Mouse (Mus musculus): ENCODE data around the gene Wdr76. TPM values are rescaled to one million over a fixed set of nuclear protein-coding genes. Genes with fewer than 3 reads are reported as not detected.
"Not testable (repeated sequence)": the region's sequence is repeated elsewhere in the genome, so short reads cannot be mapped to it uniquely, and the experiment has no call there.

The Wdr76 gene
- 7.6 and 8.9 TPM in 2 replicates for polyA plus RNA-seq (2015; fragmentation: Nextera tagmentation; extraction: Ambion mirVana)

DNA sequence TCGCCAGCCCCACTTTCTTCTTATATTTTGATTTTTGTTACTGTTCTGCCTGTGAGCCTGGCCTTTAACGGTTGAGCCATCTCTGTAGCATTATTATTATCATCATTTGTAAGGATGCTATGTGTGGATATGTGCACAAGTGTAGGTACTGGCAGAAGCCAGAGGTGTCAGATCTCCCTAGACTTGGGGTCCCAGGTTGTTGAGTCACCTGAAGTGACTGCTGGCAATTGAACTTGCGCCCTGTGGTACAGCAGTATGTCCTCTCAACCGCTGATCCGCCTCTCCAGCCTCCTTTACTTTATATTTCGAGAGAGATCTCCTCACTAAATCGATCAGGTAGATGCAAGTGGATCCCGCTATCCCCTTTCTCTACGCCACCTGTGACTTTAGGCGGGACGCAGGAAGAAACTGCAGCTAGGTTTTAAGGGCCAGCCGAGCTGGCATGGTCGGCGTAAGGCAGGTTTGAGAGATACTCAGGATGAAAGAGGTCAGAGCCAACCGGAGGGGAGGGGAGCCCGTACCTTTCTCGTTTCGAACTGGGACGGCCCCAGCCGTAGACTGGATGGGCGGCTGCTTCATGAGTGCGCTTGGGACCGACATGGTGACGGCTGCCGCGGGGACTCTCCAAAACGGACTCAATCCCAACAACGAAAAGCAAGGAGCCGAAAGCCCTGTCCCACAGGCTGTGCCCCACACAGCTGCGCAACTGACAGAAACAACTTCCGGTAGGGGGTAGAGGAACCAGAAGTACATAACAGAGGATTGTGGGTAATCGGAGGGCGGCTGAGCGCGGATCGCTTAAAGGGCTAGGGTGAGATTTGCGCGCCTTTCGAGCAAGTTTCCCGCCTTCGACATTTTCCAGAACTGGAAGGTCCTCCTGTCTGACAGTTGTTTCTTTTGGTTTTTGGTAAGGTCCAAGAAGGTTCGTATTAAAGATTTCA is at the start of gene Wdr76, which contains the start of gene Mfap1a:
Gene Wdr76, plus strand, starts transcription at position 782 of the 941 bp plus-strand sequence.
Gene Mfap1a, minus strand, starts transcription at position 724 of the 941 bp plus-strand sequence.
- WGBS = 5% methylated on average over 42 of the region's 42 CpGs
- H3K27ac ChIP-seq, H3K27me3 ChIP-seq, H3K36me3 ChIP-seq, H3K9me3 ChIP-seq: not testable (repeated sequence)
- H3K4me1 ChIP-seq = peaks cover 18% of the 10 kb centered on the region
- H3K4me3 ChIP-seq = peak within 1 kb of the TSS; percentile 61
- H3K4me2 ChIP-seq = peak within 1 kb of the TSS; percentile 75
- peak; percentile 87 for ATAC-seq (ENCODE audit: insufficient number of reproducible peaks, insufficient read depth, low FRiP score, low TSS enrichment, low read depth)
- H3K9ac ChIP-seq = peak within 1 kb of the TSS; percentile 76

DNA sequence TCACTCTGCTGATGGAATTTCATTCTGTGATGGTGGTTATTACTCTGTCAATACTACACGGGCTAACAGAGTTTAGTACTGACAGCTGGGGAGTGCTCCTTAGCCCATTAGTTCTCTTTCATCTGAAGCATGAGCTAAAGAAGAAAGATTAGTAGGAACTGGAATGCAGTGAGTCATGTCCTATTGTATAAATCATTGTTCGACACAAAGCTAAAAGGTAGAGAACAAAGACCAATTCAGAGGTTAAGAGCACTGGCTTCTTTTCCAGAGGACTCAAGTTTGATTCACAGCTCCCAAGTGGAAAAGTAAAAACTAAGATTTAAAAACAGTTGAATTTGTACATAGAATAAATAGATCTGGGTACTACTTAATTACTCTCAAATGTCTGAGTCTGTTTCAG is 46.5 kb upstream of the Wdr76 start:
- Histone ChIP-seq H3K4me2 (no peak overlapping the region), H3K4me1 (peaks cover 11% of the 10 kb centered on the region), H3K9me3 (no peaks in the 10 kb centered on the region), H3K27me3 (no peaks in the 10 kb centered on the region), H3K27ac (no peak overlapping the region), H3K4me3 (no peak overlapping the region), H3K36me3 (peaks cover 19% of the 10 kb centered on the region; the same call in 1 of the 2 replicates), H3K9ac (no peak overlapping the region)
- ATAC-seq (ENCODE audit: insufficient number of reproducible peaks, insufficient read depth, low FRiP score, low TSS enrichment, low read depth) = no peak
- WGBS = 74% methylated on average over 2 of the region's 2 CpGs

DNA sequence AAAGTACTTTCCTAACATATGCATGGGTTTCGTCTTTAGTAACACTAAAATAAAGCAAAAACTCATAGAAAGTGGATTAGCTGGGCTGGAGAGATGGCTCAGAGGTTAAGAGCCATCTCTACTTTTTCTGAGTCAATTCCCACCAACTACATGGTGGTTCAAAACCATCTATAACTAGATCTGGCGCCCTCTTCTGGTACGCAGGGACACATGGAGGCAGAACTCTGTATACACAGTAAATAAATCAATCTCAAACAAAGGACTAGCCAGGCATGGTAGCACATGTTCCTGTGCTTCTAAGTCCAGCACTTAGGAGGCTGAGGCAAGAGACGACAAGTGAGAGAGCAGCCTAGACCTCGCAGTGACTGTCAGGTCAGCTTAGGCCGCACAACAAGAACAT is 37.5 kb upstream of the Wdr76 start:
- H3K9me3 ChIP-seq; ATAC-seq (ENCODE audit: insufficient number of reproducible peaks, insufficient read depth, low FRiP score, low TSS enrichment, low read depth); H3K27ac ChIP-seq; H3K4me1 ChIP-seq; H3K9ac ChIP-seq; H3K4me2 ChIP-seq; H3K4me3 ChIP-seq; H3K27me3 ChIP-seq: not testable (repeated sequence)
- peaks cover 13% of the 10 kb centered on the region; the same call in 1 of the 2 replicates for H3K36me3 ChIP-seq
- 76% methylated on average over 3 of the region's 6 CpGs for WGBS

DNA sequence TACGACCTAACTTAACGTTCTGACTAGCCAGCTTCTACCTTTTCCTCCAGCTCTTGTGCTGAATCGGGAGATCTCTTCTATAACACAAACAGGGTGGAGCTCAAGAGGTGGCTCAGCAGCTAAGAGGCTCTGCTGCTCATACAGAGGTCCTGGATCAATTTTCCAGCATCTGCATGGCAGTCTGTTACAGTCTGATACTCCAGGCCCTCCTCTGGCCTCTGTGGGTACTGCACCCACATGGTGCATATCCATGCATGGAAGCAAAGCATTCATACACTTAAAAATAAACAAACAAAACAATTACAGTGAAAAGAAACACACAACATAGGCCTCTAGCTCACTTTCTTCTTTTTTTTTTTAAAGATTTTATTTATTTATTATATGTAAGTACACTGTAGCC is 33.7 kb upstream of the Wdr76 start:
- H3K9me3 ChIP-seq; ATAC-seq (ENCODE audit: insufficient number of reproducible peaks, insufficient read depth, low FRiP score, low TSS enrichment, low read depth); H3K27me3 ChIP-seq; H3K4me3 ChIP-seq; H3K4me1 ChIP-seq; H3K27ac ChIP-seq; H3K9ac ChIP-seq: not testable (repeated sequence)
- 91% methylated on average over 3 of the region's 3 CpGs for WGBS
- peak overlapping the region; percentile 75 for H3K4me2 ChIP-seq
- peaks cover 13% of the 10 kb centered on the region; the same call in 1 of the 2 replicates for H3K36me3 ChIP-seq

DNA sequence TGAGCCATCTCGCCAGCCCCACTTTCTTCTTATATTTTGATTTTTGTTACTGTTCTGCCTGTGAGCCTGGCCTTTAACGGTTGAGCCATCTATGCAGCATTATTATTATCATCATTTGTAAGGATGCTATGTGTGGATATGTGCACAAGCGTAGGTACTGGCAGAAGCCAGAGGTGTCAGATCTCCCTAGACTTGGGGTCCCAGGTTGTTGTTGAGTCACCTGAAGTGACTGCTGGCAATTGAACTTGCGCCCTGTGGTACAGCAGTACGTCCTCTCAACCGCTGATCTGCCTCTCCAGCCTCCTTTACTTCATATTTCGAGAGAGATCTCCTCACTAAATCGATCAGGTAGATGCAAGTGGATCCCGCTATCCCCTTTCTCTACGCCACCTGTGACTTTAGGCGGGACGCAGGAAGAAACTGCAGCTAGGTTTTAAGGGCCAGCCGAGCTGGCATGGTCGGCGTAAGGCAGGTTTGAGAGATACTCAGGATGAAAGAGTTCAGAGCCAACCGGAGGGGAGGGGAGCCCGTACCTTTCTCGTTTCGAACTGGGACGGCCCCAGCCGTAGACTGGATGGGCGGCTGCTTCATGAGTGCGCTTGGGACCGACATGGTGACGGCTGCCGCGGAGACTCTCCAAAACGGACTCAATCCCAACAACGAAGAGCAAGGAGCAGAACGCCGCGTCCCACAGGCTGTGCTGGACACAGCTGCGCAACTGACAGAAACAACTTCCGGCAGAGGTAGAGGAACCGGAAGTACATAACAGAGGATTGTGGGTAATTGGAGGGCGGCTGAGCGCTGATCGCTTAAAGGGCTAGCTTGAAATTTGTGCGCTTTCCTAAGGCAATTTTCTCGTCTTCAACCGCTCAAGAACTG is 33.0 kb upstream of the Wdr76 start, which contains the start of gene Mfap1b:
Gene Mfap1b, minus strand, starts transcription at position 767 of the 879 bp plus-strand sequence.
- peak within 1 kb of the TSS; percentile 5; the same call in 1 of the 2 replicates for H3K27ac ChIP-seq
- H3K4me1 ChIP-seq, H3K9me3 ChIP-seq, H3K27me3 ChIP-seq, H3K36me3 ChIP-seq: not testable (repeated sequence)
- H3K4me3 ChIP-seq = peak within 1 kb of the TSS; percentile 64
- peak within 1 kb of the TSS; percentile 74 for H3K9ac ChIP-seq
- H3K4me2 ChIP-seq = peak within 1 kb of the TSS; percentile 75
- ATAC-seq (ENCODE audit: insufficient number of reproducible peaks, insufficient read depth, low FRiP score, low TSS enrichment, low read depth) = peak; percentile 84
- WGBS = 5% methylated on average over 41 of the region's 41 CpGs

DNA sequence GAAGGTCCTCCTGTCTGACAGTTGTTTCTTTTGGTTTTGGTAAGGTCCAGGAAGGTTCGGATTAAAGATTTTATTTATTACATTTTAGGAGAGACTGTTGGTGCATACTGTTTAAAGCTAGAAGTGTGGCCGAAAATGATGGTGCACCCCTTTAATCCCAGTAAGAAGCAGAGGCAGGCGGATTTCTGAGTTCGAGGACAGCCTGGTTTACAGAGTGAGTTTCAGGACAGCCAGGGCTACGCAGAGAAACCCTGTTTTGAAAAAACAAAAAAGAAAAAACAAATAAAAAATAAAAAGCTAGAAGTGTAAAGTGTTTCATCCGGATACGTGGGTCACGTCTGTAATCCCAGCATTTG is 32.4 kb upstream of the Wdr76 start:
- Histone ChIP-seq H3K36me3 (peaks cover 10% of the 10 kb centered on the region; the same call in 1 of the 2 replicates), H3K27me3 (no peaks in the 10 kb centered on the region), H3K4me2 (peak overlapping the region; percentile 75), H3K4me3 (peak overlapping the region; percentile 64), H3K4me1 (no peaks in the 10 kb centered on the region), H3K9ac (peak overlapping the region; percentile 74), H3K27ac (peak overlapping the region; percentile 5; the same call in 1 of the 2 replicates), H3K9me3 (no peaks in the 10 kb centered on the region)
- no peak for ATAC-seq (ENCODE audit: insufficient number of reproducible peaks, insufficient read depth, low FRiP score, low TSS enrichment, low read depth)
- 31% methylated on average over 8 of the region's 8 CpGs for WGBS

DNA sequence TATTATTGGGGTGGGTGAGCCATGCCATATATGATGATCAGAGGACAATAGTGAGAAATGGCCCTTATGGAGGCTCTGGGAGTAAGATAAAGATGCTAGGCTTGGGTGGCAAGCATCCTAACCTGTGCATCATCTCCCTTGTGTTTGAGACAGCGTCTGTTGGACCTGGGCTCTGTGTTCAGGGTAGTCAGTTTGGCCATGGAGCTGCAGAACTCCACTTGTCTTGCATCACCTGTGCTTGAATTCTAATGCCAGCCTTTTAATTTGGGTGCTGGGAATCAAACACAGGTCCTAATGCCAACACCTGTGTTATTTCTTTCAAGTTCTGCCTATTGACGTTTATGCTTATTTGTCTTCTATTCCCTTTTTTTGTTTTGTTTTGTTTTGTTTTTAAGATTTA is 31.2 kb upstream of the Wdr76 start:
- H3K36me3 ChIP-seq; ATAC-seq (ENCODE audit: insufficient number of reproducible peaks, insufficient read depth, low FRiP score, low TSS enrichment, low read depth); H3K27me3 ChIP-seq; H3K4me1 ChIP-seq; H3K9me3 ChIP-seq; H3K4me2 ChIP-seq; H3K9ac ChIP-seq; H3K27ac ChIP-seq; H3K4me3 ChIP-seq: not testable (repeated sequence)
- 95% methylated on average over 2 of the region's 2 CpGs for WGBS

DNA sequence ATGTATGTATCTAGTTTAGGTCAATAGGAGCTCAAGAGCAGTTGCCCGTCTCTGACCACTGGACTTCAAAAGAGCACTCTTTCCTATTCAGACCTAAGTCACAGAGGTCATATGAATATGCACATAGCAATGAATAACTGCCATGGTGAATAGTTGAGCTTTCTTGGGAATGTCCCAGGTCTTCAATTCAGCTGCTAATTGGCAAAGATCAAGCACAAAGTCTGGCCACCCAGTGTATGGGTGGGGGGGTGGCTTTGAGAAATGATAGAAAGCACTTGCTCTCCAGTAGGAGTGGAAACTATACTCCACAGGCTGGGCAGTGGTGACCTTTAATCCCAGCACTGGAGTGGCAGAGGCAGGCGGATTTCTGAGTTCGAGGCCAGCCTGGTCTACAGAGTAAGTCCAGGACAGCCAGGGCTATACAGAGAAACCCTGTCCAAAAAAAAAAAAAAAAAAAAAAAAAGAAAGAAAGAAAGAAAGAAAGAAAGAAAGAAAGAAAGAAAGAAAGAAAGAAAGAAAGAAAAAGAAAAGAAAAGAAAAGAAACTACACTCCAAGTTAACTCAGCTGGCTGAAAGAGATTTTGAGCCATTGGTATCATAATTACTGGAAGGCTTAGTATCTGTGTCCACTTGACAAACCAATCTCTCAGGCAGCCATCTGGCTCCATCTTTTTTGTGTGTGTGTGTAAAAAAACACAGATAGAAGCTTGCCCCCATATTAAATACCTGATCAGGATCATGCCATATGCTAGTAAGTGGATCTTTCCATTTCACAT is 28.8 kb upstream of the Wdr76 start:
- H3K4me1 ChIP-seq = no peaks in the 10 kb centered on the region
- H3K9ac ChIP-seq = no peak overlapping the region
- no peaks in the 10 kb centered on the region for H3K27me3 ChIP-seq
- no peaks in the 10 kb centered on the region for H3K9me3 ChIP-seq
- 92% methylated on average over 3 of the region's 3 CpGs for WGBS
- no peak overlapping the region for H3K4me3 ChIP-seq
- H3K4me2 ChIP-seq = no peak overlapping the region
- H3K27ac ChIP-seq = no peak overlapping the region
- ATAC-seq (ENCODE audit: insufficient number of reproducible peaks, insufficient read depth, low FRiP score, low TSS enrichment, low read depth) = no peak
- H3K36me3 ChIP-seq = no peaks in the 10 kb centered on the region

DNA sequence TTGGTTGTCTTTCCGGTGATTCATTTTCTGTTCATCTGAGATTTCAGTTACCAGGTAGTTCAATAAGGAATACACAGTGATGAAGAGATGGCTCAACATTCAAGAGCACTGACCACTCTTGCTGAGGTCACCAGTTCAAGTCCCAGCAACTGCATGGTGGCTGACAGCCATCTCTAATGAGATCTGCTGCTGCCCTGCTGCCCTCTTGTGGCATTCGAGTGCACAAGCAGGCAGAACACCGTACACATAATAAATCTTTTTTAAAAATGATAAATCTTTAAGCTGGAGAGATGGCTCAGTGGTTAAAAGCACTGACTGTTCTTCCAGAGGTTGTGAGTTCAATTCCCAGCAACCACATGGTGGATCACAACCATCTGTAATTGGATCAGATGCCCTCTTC is 26.0 kb upstream of the Wdr76 start:
- Histone ChIP-seq H3K9me3 (no peaks in the 10 kb centered on the region), H3K27me3 (no peaks in the 10 kb centered on the region), H3K9ac (no peak overlapping the region), H3K4me2 (no peak overlapping the region), H3K27ac (no peak overlapping the region), H3K4me1 (no peaks in the 10 kb centered on the region), H3K4me3 (no peak overlapping the region), H3K36me3 (no peaks in the 10 kb centered on the region)
- no peak for ATAC-seq (ENCODE audit: insufficient number of reproducible peaks, insufficient read depth, low FRiP score, low TSS enrichment, low read depth)
- WGBS = 55% methylated on average over 3 of the region's 3 CpGs

DNA sequence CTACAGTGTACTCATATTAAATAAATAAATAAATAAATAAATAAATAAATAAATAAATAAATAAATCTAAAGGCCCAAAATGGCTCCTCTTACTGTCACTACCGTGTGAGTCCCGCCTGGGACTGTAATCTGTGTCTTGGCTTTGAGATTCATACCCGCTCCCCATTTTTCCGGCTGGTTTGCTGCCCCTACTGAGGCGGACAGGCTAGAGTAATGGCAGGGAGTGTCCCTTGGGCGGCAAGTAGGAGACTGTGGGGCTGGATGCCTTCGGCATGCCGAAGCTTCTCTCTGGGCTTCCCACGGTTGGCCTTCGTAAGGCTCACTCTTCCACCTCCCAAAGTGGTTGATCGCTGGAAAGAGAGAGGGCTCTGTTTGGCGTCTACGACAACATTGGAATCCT is 25.6 kb upstream of the Wdr76 start:
- 84% methylated on average over 13 of the region's 13 CpGs for WGBS
- not testable (repeated sequence) for H3K27me3 ChIP-seq, H3K4me2 ChIP-seq, H3K4me1 ChIP-seq, H3K27ac ChIP-seq, H3K36me3 ChIP-seq, H3K4me3 ChIP-seq, H3K9me3 ChIP-seq, H3K9ac ChIP-seq
- peak; percentile 32; the same call in 1 of the 2 replicates for ATAC-seq (ENCODE audit: insufficient number of reproducible peaks, insufficient read depth, low FRiP score, low TSS enrichment, low read depth)

DNA sequence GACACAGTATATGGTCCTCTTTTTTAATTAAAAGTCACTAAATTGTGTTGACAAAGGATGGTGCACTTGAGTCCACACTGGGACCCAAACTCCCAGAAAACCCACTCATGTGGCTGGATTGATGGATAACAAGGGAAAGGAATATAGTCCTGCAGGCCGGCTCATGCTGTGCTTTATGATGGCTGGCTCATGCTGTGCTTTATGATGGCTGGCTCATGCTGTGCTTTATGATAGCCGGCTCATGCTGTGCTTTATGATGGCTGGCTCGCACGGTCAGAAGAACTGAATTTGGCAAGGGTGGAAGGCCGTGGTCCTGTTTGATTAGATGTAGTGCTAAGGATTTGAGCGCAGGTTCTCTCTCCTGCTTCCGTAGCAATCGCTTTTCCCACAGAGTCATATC is 22.9 kb upstream of the Wdr76 start:
- no peak overlapping the region for H3K9ac ChIP-seq
- no peaks in the 10 kb centered on the region for H3K36me3 ChIP-seq
- no peak overlapping the region for H3K4me3 ChIP-seq
- 71% methylated on average over 8 of the region's 8 CpGs for WGBS
- H3K4me1 ChIP-seq = no peaks in the 10 kb centered on the region
- no peak for ATAC-seq (ENCODE audit: insufficient number of reproducible peaks, insufficient read depth, low FRiP score, low TSS enrichment, low read depth)
- no peak overlapping the region for H3K4me2 ChIP-seq
- H3K27ac ChIP-seq = no peak overlapping the region
- no peaks in the 10 kb centered on the region for H3K27me3 ChIP-seq
- H3K9me3 ChIP-seq = no peaks in the 10 kb centered on the region

All from embryonic facial prominence, embryonic 13.5 days (tissue).